Mouse (Mus musculus): ENCODE data around the gene Ablim1. TPM values are rescaled to one million over a fixed set of nuclear protein-coding genes. Genes with fewer than 3 reads are reported as not detected.

The Ablim1 gene
- 6.3 and 9.2 TPM in 2 replicates for polyA plus RNA-seq (2012; ENCODE audit: low replicate concordance)

DNA sequence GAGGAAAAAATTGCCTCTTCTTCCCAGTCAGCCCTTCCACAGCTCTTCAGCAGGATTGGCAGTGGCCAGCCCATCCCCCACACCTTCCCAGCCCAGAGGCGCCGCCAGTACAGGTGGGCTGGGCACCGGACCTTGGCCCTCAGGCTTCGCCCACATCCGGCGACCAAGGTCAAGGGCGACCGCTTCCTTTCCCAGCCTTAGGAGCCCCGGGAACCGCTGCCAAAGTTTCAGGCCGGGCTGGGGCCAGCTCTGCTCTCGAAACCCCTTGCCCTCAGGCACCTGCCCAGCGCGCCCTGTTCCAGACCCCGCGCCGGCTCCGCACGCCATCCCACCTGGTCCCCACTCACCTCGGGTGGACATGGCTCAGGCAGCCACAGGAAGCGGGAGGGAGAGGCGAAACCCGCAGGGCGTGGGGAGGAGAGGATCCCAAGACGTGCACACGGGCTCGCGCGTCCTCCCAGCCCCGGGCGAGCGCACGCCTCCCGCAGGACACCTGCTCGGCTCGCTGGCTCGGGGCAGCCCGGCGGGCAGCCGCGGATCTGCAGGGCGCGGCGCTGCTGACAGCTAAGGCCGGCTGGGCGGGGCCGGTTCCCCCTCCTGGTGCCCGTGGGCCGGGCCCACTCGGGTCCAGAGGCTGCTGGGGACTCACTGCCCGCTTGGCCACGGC lies at the start of gene Ablim1:
TSS of gene Ablim1 (minus strand) at position 574 of the 667 bp plus-strand sequence.

DNA sequence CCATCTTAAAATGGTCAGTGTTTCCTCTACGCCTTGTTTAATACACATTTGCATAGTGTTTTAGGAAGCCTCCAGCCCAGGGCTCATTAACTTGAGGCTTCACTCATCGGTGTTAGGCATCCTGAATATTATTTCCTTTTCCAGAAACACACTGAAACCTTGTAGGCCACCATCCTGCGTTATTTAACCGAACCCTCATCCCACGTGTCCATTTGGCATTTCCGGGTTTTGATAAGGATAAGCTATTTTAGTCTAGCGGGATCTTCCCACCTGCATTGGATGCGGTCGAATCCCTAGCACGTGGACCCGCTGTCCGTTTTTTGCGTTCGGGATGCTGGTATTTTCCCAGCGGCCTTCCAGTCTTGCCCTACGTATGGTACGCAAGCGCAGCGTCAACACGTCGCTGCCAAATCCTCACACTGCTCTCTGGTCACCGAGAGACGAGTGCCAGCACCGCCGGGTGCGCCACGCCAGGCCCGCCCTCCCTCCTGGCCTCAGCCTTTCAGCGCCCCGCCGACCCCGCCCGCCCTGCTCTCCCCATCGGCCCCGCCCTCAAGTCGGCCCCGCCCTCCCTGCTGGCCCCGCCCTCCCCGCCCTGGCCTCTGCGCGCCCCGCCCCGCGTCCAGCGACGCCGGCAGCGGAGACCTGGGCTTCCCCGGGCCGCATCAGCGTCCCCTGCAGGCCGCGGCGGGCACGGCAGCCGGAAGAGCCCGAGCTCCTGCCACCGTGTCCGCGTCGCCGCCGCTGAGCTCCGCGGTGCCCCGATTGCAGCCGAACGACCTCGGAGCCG lies 45.8 kb upstream of the Ablim1 start, which contains the start of gene Fam160b1:
TSS of gene Fam160b1 (plus strand) at position 340 of the 790 bp plus-strand sequence.

DNA sequence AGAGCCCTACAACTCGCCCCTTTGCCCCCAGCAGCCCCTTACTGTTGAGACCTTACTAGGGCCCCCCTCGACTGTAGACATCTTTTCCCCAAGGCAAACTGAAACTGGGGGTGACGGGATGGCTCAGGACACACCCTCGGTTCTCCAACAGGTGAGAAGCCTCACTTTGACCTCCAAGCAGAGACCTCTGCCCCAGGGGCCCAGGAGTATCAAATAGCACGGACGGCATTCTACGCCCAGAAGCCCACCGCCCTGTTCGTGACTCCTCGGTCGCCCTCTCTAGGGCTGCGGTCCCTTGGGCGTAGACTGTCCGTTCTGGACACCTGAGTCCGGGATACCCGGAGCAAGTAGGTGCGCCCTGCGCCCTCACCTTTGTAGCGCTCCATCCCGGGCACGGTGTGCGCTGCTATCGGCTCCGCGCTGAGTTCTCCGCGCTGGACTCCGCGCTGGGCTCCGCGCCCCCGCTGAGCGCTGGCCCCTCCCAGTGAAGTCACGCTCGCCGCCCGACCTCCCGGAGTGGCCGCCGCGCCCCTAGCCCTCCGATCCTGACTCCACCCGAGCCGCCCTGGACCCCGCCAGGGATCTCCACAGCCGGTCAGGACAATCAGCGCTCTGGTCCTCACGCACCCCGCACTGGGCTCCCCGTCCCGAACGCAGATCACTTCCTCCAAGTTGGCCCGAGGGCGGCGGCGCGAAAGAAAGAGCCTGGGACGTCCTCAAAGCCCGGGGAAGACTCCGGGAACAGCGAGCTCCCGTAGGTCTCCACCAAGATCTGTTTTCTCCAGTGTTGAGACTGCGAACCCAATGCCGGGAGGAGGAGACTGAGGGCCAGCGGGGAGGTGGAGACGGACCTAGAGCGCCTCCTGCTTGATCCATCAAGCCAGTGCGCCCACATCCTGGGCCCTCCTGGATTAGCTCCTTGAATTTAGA lies 306.7 kb downstream of the Ablim1 start, which contains the start of gene Afap1l2:
TSS of gene Afap1l2 (minus strand) at position 448 of the 930 bp plus-strand sequence.

Other genes starting within 250 kb of the Ablim1 start
- 3.1 and 6.1 TPM in 2 replicates for gene Fam160b1, start 45.8 kb upstream of the Ablim1 start, polyA plus RNA-seq (2012; ENCODE audit: low replicate concordance)
- 9.4 and 15.7 TPM in 2 replicates for gene Trub1, start 138.0 kb upstream of the Ablim1 start, polyA plus RNA-seq (2012; ENCODE audit: low replicate concordance)

Data from leukemia stem cell, adult 10-12 weeks (primary cell).